Mouse (Mus musculus) intestine, postnatal 0 days (tissue): Measurements from ENCODE around the gene Gm20696. TPM values are rescaled to one million over a fixed set of nuclear protein-coding genes. Genes with fewer than 3 reads are reported as not detected.

ENCODE experiments used
- ATAC-seq: fragments of 200-750 bp; cut with Nextera tagmentation; 2 replicates; pipeline ENCODE4 v1.8.0; 2017; ENCODE audit warnings: mild to moderate bottlenecking, moderate TSS enrichment, moderate library complexity
- H3K27ac ChIP-seq: fragments of 300-500 bp; sonication (generic); 2 replicates; pipeline ENCODE4 v1.5.1; 2014; ENCODE audit warnings: mild to moderate bottlenecking, low read depth, low read length, moderate library complexity
- H3K27me3 ChIP-seq: fragments of 300-500 bp; sonication (generic); replicated peaks from 2 replicates; pipeline ENCODE4 v1.6.1; 2014; ENCODE audit warnings: low read length, mixed read lengths; ENCODE audit not compliant: control insufficient read depth, insufficient read depth
- H3K36me3 ChIP-seq: fragments of 300-500 bp; sonication (generic); 2 replicates; pipeline ENCODE4 v1.6.1; 2014; ENCODE audit warnings: mild to moderate bottlenecking, moderate library complexity; ENCODE audit not compliant: control insufficient read depth, insufficient read depth
- H3K4me1 ChIP-seq: fragments of 300-500 bp; sonication (generic); replicated peaks from 2 replicates; pipeline ENCODE4 v1.6.1; 2014; ENCODE audit warnings: antibody characterized with exemption, low read length, mixed read lengths; ENCODE audit not compliant: control insufficient read depth, insufficient read depth
- H3K4me2 ChIP-seq: fragments of 300-500 bp; sonication (generic); replicated peaks from 2 replicates; pipeline ENCODE4 v1.6.1; 2014; ENCODE audit warnings: low read depth, mild to moderate bottlenecking, moderate library complexity
- H3K4me3 ChIP-seq: fragments of 300-500 bp; sonication (generic); 2 replicates; pipeline ENCODE4 v1.5.1; 2014; ENCODE audit warnings: low read depth, low read length
- H3K9ac ChIP-seq: fragments of 300-500 bp; sonication (generic); 2 replicates; pipeline ENCODE4 v1.6.1; 2014; ENCODE audit warnings: mild to moderate bottlenecking, low read depth, low read length
- H3K9me3 ChIP-seq: fragments of 300-500 bp; sonication (generic); 2 replicates; pipeline ENCODE4 v1.6.1; 2016; ENCODE audit warnings: mixed run types; ENCODE audit not compliant: control insufficient read depth
- CTCF ChIP-seq: sonication (generic); IDR thresholded peaks from 2 replicates; pipeline ENCODE4 v1.5.1; 2016; ENCODE audit warnings: low read depth, mild to moderate bottlenecking, control low read depth, antibody characterized with exemption, moderate library complexity
- WGBS: fragments of 180-500 bp; shearing (Covaris S2); extraction: QIAGEN DNeasy Blood & Tissue Kit; methylation state at CpG from one replicate; pipeline ENCODE4 v1.1.7; 2014; 5-methylcytosine and 5-hydroxymethylcytosine counted together
- polyA plus RNA-seq: library from polyadenylated mRNA; unstranded; fragments of >200 nt; fragmentation: Nextera tagmentation; extraction: Ambion mirVana; gene quantifications from 2 replicates; pipeline ENCODE4 v1.2.1, GENCODE M21; 2015

The Gm20696 gene
- polyA plus RNA-seq, 1 experiment from 2014 or later: 1.4 TPM

GRCm38 (mm10) chr6:99380146-99380545 lies 286.5 kb downstream of the Gm20696 start:
- 39% methylated on average over 5 of the region's 5 CpGs for WGBS

GRCm38 (mm10) chr6:99378997-99379710 lies 287.4 kb downstream of the Gm20696 start:
- H3K27me3 ChIP-seq: no peaks in the 10 kb centered on the region
- no peak overlapping the region for H3K4me3 ChIP-seq
- no peak overlapping the region for H3K9ac ChIP-seq
- no peak overlapping the region for H3K27ac ChIP-seq
- 63% methylated on average over 7 of the region's 7 CpGs for WGBS
- H3K36me3 ChIP-seq: no peaks in the 10 kb centered on the region
- H3K4me2 ChIP-seq: no peak overlapping the region
- no peak for TF ChIP-seq CTCF
- H3K9me3 ChIP-seq: no peaks in the 10 kb centered on the region
- no peaks in the 10 kb centered on the region for H3K4me1 ChIP-seq
- no peak for ATAC-seq

More at GRCm38 (mm10) chr6:99380146-99380545, 286.5 kb downstream of the Gm20696 start:
- no peak for TF ChIP-seq CTCF
- no peaks in the 10 kb centered on the region for H3K9me3 ChIP-seq
- H3K4me2 ChIP-seq: no peak overlapping the region
- ATAC-seq: no peak
- H3K4me3 ChIP-seq: no peak overlapping the region
- no peaks in the 10 kb centered on the region for H3K4me1 ChIP-seq
- no peaks in the 10 kb centered on the region for H3K36me3 ChIP-seq
- H3K27me3 ChIP-seq: no peaks in the 10 kb centered on the region
- H3K9ac ChIP-seq: no peak overlapping the region
- H3K27ac ChIP-seq: no peak overlapping the region

- H3K9ac ChIP-seq: no peak overlapping the region
- TF ChIP-seq CTCF: no peak
- H3K27me3 ChIP-seq: no peaks in the 10 kb centered on the region
- H3K27ac ChIP-seq: no peak overlapping the region
- H3K36me3 ChIP-seq: no peaks in the 10 kb centered on the region
- H3K4me2 ChIP-seq: no peak overlapping the region
- H3K4me3 ChIP-seq: no peak overlapping the region
- no peaks in the 10 kb centered on the region for H3K9me3 ChIP-seq
- H3K4me1 ChIP-seq: no peaks in the 10 kb centered on the region
- ATAC-seq: no peak
- 79% methylated on average over 4 of the region's 4 CpGs for WGBS
Measured at GRCm38 (mm10) chr6:99377716-99378115, 288.9 kb downstream of the Gm20696 start.

GRCm38 (mm10) chr6:99377131-99377530 lies 289.5 kb downstream of the Gm20696 start:
- TF ChIP-seq CTCF: no peak

GRCm38 (mm10) chr6:99376721-99377120 lies 289.9 kb downstream of the Gm20696 start:
- no peak for TF ChIP-seq CTCF
- no peak for ATAC-seq
- H3K4me2 ChIP-seq: no peak overlapping the region
- H3K27me3 ChIP-seq: no peaks in the 10 kb centered on the region
- no peak overlapping the region for H3K4me3 ChIP-seq
- H3K4me1 ChIP-seq: no peaks in the 10 kb centered on the region
- no peak overlapping the region for H3K9ac ChIP-seq
- H3K27ac ChIP-seq: no peak overlapping the region
- no peaks in the 10 kb centered on the region for H3K36me3 ChIP-seq
- no peaks in the 10 kb centered on the region for H3K9me3 ChIP-seq
- WGBS: 82% methylated on average over 8 of the region's 8 CpGs

More at GRCm38 (mm10) chr6:99377131-99377530, 289.5 kb downstream of the Gm20696 start:
- H3K9me3 ChIP-seq: no peaks in the 10 kb centered on the region
- no peaks in the 10 kb centered on the region for H3K36me3 ChIP-seq
- H3K9ac ChIP-seq: no peak overlapping the region
- no peaks in the 10 kb centered on the region for H3K27me3 ChIP-seq
- no peak overlapping the region for H3K4me3 ChIP-seq
- no peaks in the 10 kb centered on the region for H3K4me1 ChIP-seq
- no peak overlapping the region for H3K4me2 ChIP-seq
- WGBS: 86% methylated on average over 2 of the region's 2 CpGs
- ATAC-seq: no peak
- no peak overlapping the region for H3K27ac ChIP-seq

GRCm38 (mm10) chr6:99375865-99376264 lies 290.7 kb downstream of the Gm20696 start:
- Histone ChIP-seq H3K4me2 (no peak overlapping the region), H3K9ac (no peak overlapping the region), H3K4me3 (no peak overlapping the region), H3K27me3 (no peaks in the 10 kb centered on the region), H3K36me3 (no peaks in the 10 kb centered on the region), H3K4me1 (no peaks in the 10 kb centered on the region), H3K9me3 (no peaks in the 10 kb centered on the region), H3K27ac (no peak overlapping the region)
- 69% methylated on average over 6 of the region's 6 CpGs for WGBS
- no peak for TF ChIP-seq CTCF
- no peak for ATAC-seq
